26 mouse cellular contexts compared by ENCODE assay signal in genomic region chr6:61189029-61189428, GRCm38 (mm10). TPM values are rescaled to one million over a fixed set of nuclear protein-coding genes. Genes with fewer than 3 reads are reported as not detected.
DNase-seq lines count a peak whose midpoint lies in the region; ATAC-seq and TF ChIP-seq lines count a peak whose summit lies in the region.
"Had no signal": no experiment of that assay in that cellular context is flagged by ENCODE, and none has a peak within 500 bp of the region (broad histone marks: within the 10 kb centered on the region; RNA-seq: fewer than 3 reads in every experiment).

No protein-coding gene starts in this region.

- no peak overlapping the region for H3K9ac ChIP-seq in kidney, embryonic 16.5 days (replicated peaks; ENCODE audit: low read length)
- H3K9ac ChIP-seq in intestine, postnatal 0 days (ENCODE audit: low read depth, low read length) = no peak overlapping the region
- H3K9ac ChIP-seq: embryonic facial prominence, embryonic 12.5 days; embryonic facial prominence, embryonic 15.5 days; forebrain, postnatal 0 days; heart, embryonic 12.5 days; heart, embryonic 15.5 days; hindbrain, embryonic 14.5 days had no signal

- ATAC-seq in kidney, embryonic 16.5 days (ENCODE audit: low FRiP score, low TSS enrichment) = 0 out of 2 replicates have a peak, but pooled peaks have one; percentile 42
- peak; percentile 53; the same call in 1 of the 2 replicates for ATAC-seq in intestine, postnatal 0 days
- ATAC-seq: CD4-positive, CD25-positive, alpha-beta regulatory T cell, adult 4 months; forebrain, embryonic 14.5 days; forebrain, postnatal 0 days; hindbrain, postnatal 0 days had no signal

- H3K4me2 ChIP-seq in kidney, embryonic 16.5 days (replicated peaks; ENCODE audit: low read depth, low read length) = no peak overlapping the region
- no peak overlapping the region for H3K4me2 ChIP-seq in intestine, postnatal 0 days (replicated peaks; ENCODE audit: low read depth)
- H3K4me2 ChIP-seq: embryonic facial prominence, embryonic 12.5 days; embryonic facial prominence, embryonic 15.5 days; heart, embryonic 12.5 days; heart, embryonic 15.5 days; hindbrain, embryonic 14.5 days had no signal

- no peaks in the 10 kb centered on the region for H3K36me3 ChIP-seq in kidney, embryonic 16.5 days (ENCODE audit: insufficient read depth, low read length)
- no peaks in the 10 kb centered on the region for H3K36me3 ChIP-seq in kidney, adult 2 months (ENCODE audit: control insufficient read depth, insufficient read depth, low read length)
- no peaks in the 10 kb centered on the region for H3K36me3 ChIP-seq in intestine, postnatal 0 days (ENCODE audit: control insufficient read depth, insufficient read depth)
- H3K36me3 ChIP-seq: embryonic facial prominence, embryonic 12.5 days; embryonic facial prominence, embryonic 15.5 days; heart, embryonic 12.5 days; heart, embryonic 15.5 days had no signal

- no peaks in the 10 kb centered on the region for H3K9me3 ChIP-seq in kidney, embryonic 16.5 days (ENCODE audit: low read length)
- no peaks in the 10 kb centered on the region for H3K9me3 ChIP-seq in intestine, postnatal 0 days (ENCODE audit: control insufficient read depth)
- H3K9me3 ChIP-seq: embryonic facial prominence, embryonic 12.5 days; embryonic facial prominence, embryonic 15.5 days; heart, embryonic 12.5 days; heart, embryonic 15.5 days had no signal

- TF ChIP-seq POLR2A in kidney, adult 2 months (IDR thresholded peaks at IDR 0.05; ENCODE audit: low read depth, low read length) = no peak

- no peak for DNase-seq in kidney, adult 2 months
- DNase-seq in R1 (ENCODE audit: low read depth, low spot score) (peak; percentile 13), ZHBTc4 (ENCODE audit: low read depth, low spot score) (peak; percentile 43)
- no peak for DNase-seq in urinary bladder, adult 18-20 months (ENCODE audit: low spot score in 2 of 2)
- no peak for DNase-seq in right cerebral cortex, postnatal 4 days
- DNase-seq: adrenal gland, postnatal 10 days; adrenal gland, postnatal 36 days; cerebellum, adult 18-20 months; cerebellum, adult 9-10 months; cerebellum, postnatal 14 days; forebrain, postnatal 0 days; gastrocnemius, adult 2 months; gastrocnemius, postnatal 14 days; heart, adult 11 months; heart, postnatal 14 days; heart, postnatal 4 days had no signal

- TF ChIP-seq CTCF in kidney, adult 2 months (conservative IDR thresholded peaks at IDR 0.05; ENCODE audit: insufficient read depth, insufficient read length, low read depth, low read length) = no peak
- no peak for TF ChIP-seq CTCF in intestine, postnatal 0 days (IDR thresholded peaks at IDR 0.05; ENCODE audit: low read depth)

- H3K4me3 ChIP-seq in kidney, embryonic 16.5 days (ENCODE audit: low read length) = no peak overlapping the region
- no peak overlapping the region for H3K4me3 ChIP-seq in kidney, adult 2 months (ENCODE audit: insufficient read depth, low read depth, low read length)
- H3K4me3 ChIP-seq in intestine, postnatal 0 days (ENCODE audit: low read depth, low read length) = no peak overlapping the region
- H3K4me3 ChIP-seq: embryonic facial prominence, embryonic 12.5 days; embryonic facial prominence, embryonic 15.5 days; gastrocnemius, adult 2 months; heart, embryonic 12.5 days; heart, embryonic 15.5 days had no signal

- 48% methylated on average over 2 of the region's 2 CpGs for WGBS in kidney, embryonic 16.5 days
- WGBS in kidney, adult 2 months = 32% methylated on average over 2 of the region's 2 CpGs
- 38% methylated on average over 2 of the region's 2 CpGs for WGBS in intestine, postnatal 0 days

- no peak overlapping the region for H3K27ac ChIP-seq in kidney, embryonic 16.5 days (ENCODE audit: low read length)
- H3K27ac ChIP-seq in kidney, adult 2 months (ENCODE audit: insufficient read depth, low read depth, low read length) = no peak overlapping the region
- no peak overlapping the region for H3K27ac ChIP-seq in intestine, postnatal 0 days (ENCODE audit: low read depth, low read length)
- H3K27ac ChIP-seq: embryonic facial prominence, embryonic 12.5 days; embryonic facial prominence, embryonic 15.5 days; gastrocnemius, adult 2 months; heart, embryonic 15.5 days; hindbrain, embryonic 14.5 days; hindbrain, postnatal 0 days had no signal

- peaks cover 15% of the 10 kb centered on the region for H3K4me1 ChIP-seq in kidney, embryonic 16.5 days (ENCODE audit: insufficient read depth, low read length)
- H3K4me1 ChIP-seq in kidney, adult 2 months (ENCODE audit: control insufficient read depth, insufficient read depth, low read length) = peaks cover 7% of the 10 kb centered on the region; the same call in 1 of the 2 replicates
- H3K4me1 ChIP-seq in intestine, postnatal 0 days (replicated peaks; ENCODE audit: control insufficient read depth, insufficient read depth, low read length) = no peaks in the 10 kb centered on the region
- H3K4me1 ChIP-seq: embryonic facial prominence, embryonic 15.5 days; heart, embryonic 12.5 days; heart, embryonic 15.5 days had no signal

- H3K27me3 ChIP-seq in kidney, embryonic 16.5 days (ENCODE audit: insufficient read depth, low read length) = no peaks in the 10 kb centered on the region
- H3K27me3 ChIP-seq in kidney, adult 2 months (replicated peaks; ENCODE audit: control insufficient read depth, insufficient read depth, low read length) = no peaks in the 10 kb centered on the region
- no peaks in the 10 kb centered on the region for H3K27me3 ChIP-seq in intestine, postnatal 0 days (replicated peaks; ENCODE audit: control insufficient read depth, insufficient read depth, low read length)
- H3K27me3 ChIP-seq: embryonic facial prominence, embryonic 12.5 days; embryonic facial prominence, embryonic 15.5 days; heart, embryonic 12.5 days; heart, embryonic 15.5 days had no signal

RNA-seq across cellular contexts. Expression of gene Ccser1, which starts 8.9 kb away (rescaled TPM):
- 17.4 and 19.5 TPM in 2 replicates for polyA plus RNA-seq in kidney, embryonic 16.5 days (2015; fragmentation: Nextera tagmentation; extraction: Ambion mirVana)
- 4.2 and 5.1 TPM in 2 replicates for polyA plus RNA-seq in kidney, adult 2 months (2012; rRNA removed)
- 6.6 and 8.1 TPM in 2 replicates for polyA plus RNA-seq in intestine, postnatal 0 days (2015; fragmentation: Nextera tagmentation; extraction: Ambion mirVana)

Comparison
In these comparisons a context has a peak if more than half of its experiments do, and no peak if none do; other contexts are left out.
1. DNase-seq: peak in R1 (single experiment) and ZHBTc4 (single experiment); none in kidney, adult 2 months (single experiment), urinary bladder, adult 18-20 months (0 of 2) and right cerebral cortex, postnatal 4 days (single experiment).